Mouse (Mus musculus) ES-Bruce4 (cell line): Measurements from ENCODE around the gene Tbc1d2b.

Experiments used
- CTCF ChIP-seq: IDR thresholded peaks from one replicate; pipeline ENCODE4 v1.8.1; 2011; ENCODE audit warnings: low read depth, low read length
- POLR2A ChIP-seq: IDR thresholded peaks from one replicate; pipeline ENCODE4 v1.8.1; 2011; ENCODE audit warnings: low read length; ENCODE audit not compliant: insufficient read depth

- TF ChIP-seq POLR2A (no peak), CTCF (no peak)
These were observed 44.4 kb downstream of the Tbc1d2b start for GRCm38 (mm10) chr9:90226081-90226741.
